Mouse (Mus musculus) liver, embryonic 13.5 days (tissue): Measurements from ENCODE around the gene Xpo1. TPM values are rescaled to one million over a fixed set of nuclear protein-coding genes. Genes with fewer than 3 reads are reported as not detected.
"Not testable (repeated sequence)": the region's sequence is repeated elsewhere in the genome, so short reads cannot be mapped to it uniquely, and the experiment has no call there.

Experiments used
- ATAC-seq: fragments of 200-750 bp; cut with Nextera tagmentation; 2 replicates; pipeline ENCODE4 v1.8.0; 2017; ENCODE audit warnings: low read depth, mild to moderate bottlenecking, moderate number of reproducible peaks, moderate library complexity
- DNase-seq: peaks from one replicate; pipeline ENCODE4 v3.0.0; 2022
- H3K27ac ChIP-seq: fragments of 300-500 bp; sonication (generic); 2 replicates; pipeline ENCODE4 v1.5.1; 2015; ENCODE audit warnings: moderate library complexity, mild to moderate bottlenecking, inconsistent platforms
- H3K27me3 ChIP-seq: fragments of 300-500 bp; sonication (generic); 2 replicates; pipeline ENCODE4 v1.6.1; 2015; ENCODE audit warnings: mild to moderate bottlenecking, inconsistent platforms
- H3K36me3 ChIP-seq: fragments of 300-500 bp; sonication (generic); 2 replicates; pipeline ENCODE4 v1.6.1; 2015; ENCODE audit warnings: mild to moderate bottlenecking, inconsistent platforms
- H3K4me1 ChIP-seq: fragments of 300-500 bp; sonication (generic); replicated peaks from 2 replicates; pipeline ENCODE4 v1.6.1; 2015; ENCODE audit warnings: inconsistent platforms
- H3K4me2 ChIP-seq: fragments of 300-500 bp; sonication (generic); 2 replicates; pipeline ENCODE4 v1.6.1; 2015; ENCODE audit warnings: inconsistent platforms, mild to moderate bottlenecking, moderate library complexity
- H3K4me3 ChIP-seq: fragments of 300-500 bp; sonication (generic); replicated peaks from 2 replicates; pipeline ENCODE4 v1.5.1; 2015; ENCODE audit warnings: mild to moderate bottlenecking, inconsistent platforms
- H3K9ac ChIP-seq: fragments of 300-500 bp; sonication (generic); 2 replicates; pipeline ENCODE4 v1.6.1; 2015; ENCODE audit warnings: mild to moderate bottlenecking, inconsistent platforms
- H3K9me3 ChIP-seq: fragments of 300-500 bp; sonication (generic); replicated peaks from 2 replicates; pipeline ENCODE4 v1.6.1; 2016; ENCODE audit warnings: inconsistent platforms
- WGBS: fragments of 180-500 bp; shearing (Covaris S2); methylation state at CpG from one replicate; pipeline ENCODE4 v1.1.7; 2015; ENCODE audit not compliant: insufficient replicate concordance; 5-methylcytosine and 5-hydroxymethylcytosine counted together
- polyA plus RNA-seq: library from polyadenylated mRNA; unstranded; fragments of >200 nt; fragmentation: Nextera tagmentation; extraction: Ambion mirVana; gene quantifications from 2 replicates; pipeline ENCODE4 v1.2.1, GENCODE M21; 2015

Xpo1 gene
- polyA plus RNA-seq, 1 experiment from 2014 or later = 51.4 TPM

DNA sequence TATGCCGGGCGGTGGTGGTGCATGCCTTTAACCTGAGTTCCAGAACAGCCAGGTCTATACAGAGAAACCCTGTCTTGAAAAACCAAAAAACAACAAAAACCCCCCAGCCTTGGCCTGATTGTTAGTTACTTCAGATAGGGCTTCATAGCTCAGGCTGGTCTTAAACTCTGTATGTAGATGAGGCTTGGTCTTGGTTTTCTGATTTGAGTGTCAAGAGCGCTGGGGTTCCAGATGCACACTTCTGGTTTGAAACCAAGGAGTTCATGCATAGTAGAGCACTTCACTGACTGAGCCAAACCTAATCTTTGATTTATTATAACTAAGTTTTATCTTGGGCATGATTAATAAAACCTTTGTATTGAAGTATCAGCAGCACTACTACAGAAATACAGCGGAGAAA lies 3.2 kb downstream of the Xpo1 start:
- Histone ChIP-seq H3K4me2 (peak overlapping the region; percentile 94), H3K9me3 (no peaks in the 10 kb centered on the region), H3K4me3 (peak overlapping the region; percentile 43), H3K27me3 (no peaks in the 10 kb centered on the region), H3K9ac (peak overlapping the region; percentile 49), H3K36me3 (peaks cover 38% of the 10 kb centered on the region), H3K27ac (no peak overlapping the region), H3K4me1 (peaks cover 55% of the 10 kb centered on the region)
- WGBS = 76% methylated on average over 4 of the region's 4 CpGs
- DNase-seq (no peak), ATAC-seq (no peak)

DNA sequence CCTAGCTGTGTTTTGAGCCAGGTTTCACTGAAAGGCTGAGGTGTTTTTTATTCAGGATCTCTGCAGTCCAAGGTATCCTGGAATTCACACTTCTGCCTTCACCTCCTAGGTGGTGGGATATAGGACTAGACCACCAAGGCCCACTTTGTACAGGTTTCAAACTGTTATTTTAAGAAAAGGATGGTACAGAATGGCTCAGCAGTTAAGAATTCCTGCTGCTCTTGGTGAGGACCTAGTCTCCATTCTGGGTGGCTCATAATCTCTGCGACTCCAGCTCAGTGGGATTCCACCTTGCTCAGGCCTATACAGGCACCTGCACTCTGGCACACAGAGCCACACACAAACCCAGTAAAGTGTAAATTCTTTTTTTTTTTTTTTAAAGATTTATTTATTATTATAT lies 3.6 kb downstream of the Xpo1 start:
- H3K9me3 ChIP-seq = no peaks in the 10 kb centered on the region
- H3K27ac ChIP-seq = no peak overlapping the region
- H3K27me3 ChIP-seq = no peaks in the 10 kb centered on the region
- H3K4me2 ChIP-seq = peak overlapping the region; percentile 94
- ATAC-seq (no peak), DNase-seq (no peak)
- H3K4me3 ChIP-seq = peak overlapping the region; percentile 43
- WGBS = 70% methylated on average over 1 of the region's 1 CpGs
- peaks cover 51% of the 10 kb centered on the region for H3K4me1 ChIP-seq
- peak overlapping the region; percentile 44; the same call in 1 of the 2 replicates for H3K9ac ChIP-seq
- peaks cover 41% of the 10 kb centered on the region for H3K36me3 ChIP-seq

DNA sequence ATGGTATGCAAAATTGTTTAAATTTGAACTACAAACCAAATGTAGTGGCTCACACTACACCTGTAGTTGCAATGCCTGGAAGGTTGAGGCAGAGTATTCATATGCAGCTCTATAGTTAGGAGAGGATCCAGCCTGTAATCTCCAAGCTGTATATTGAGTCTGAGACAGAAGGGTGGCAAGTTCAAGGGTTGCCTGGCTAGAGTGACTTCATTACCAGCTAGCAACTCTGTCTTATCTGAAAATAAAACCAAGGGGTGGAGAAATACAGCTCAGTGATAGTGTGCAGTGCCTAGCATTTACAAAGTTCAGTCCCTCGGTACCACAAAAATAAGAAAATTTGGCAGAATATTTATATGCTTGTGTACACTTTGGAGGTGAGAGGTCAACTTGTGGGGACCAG lies 4.3 kb downstream of the Xpo1 start:
- H3K4me1 ChIP-seq = peaks cover 46% of the 10 kb centered on the region
- H3K9ac ChIP-seq = peak overlapping the region; percentile 42; the same call in 1 of the 2 replicates
- peak overlapping the region; percentile 53; the same call in 1 of the 2 replicates for H3K27ac ChIP-seq
- 25% methylated on average over 1 of the region's 1 CpGs for WGBS
- H3K36me3 ChIP-seq = peaks cover 48% of the 10 kb centered on the region
- DNase-seq = no peak
- peak overlapping the region; percentile 19 for H3K4me3 ChIP-seq
- H3K4me2 ChIP-seq = peak overlapping the region; percentile 94
- H3K9me3 ChIP-seq = no peaks in the 10 kb centered on the region
- no peak for ATAC-seq
- H3K27me3 ChIP-seq = no peaks in the 10 kb centered on the region

DNA sequence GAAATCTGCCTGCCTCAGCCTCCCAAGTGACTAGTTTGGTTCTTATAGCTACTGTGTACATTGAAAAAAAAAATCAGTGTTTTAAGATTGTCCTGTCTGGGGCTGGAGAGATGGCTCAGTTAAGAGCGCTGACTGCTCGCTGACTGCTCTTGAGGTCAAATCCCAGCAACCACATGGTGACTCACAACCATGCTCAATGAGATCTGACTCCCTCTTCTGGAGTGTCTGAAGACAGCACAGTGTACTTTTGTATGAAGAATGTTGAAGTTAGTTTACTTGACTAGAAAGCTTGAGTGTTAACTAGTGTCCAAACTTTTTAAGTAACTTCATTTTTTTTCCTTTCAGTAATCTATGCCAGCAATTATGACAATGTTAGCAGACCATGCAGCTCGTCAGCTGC lies 5.6 kb downstream of the Xpo1 start:
- H3K27ac ChIP-seq = no peak overlapping the region
- peaks cover 61% of the 10 kb centered on the region for H3K36me3 ChIP-seq
- DNase-seq (no peak), ATAC-seq (no peak)
- H3K4me2 ChIP-seq = no peak overlapping the region
- H3K4me1 ChIP-seq = peaks cover 46% of the 10 kb centered on the region
- H3K9me3 ChIP-seq = no peaks in the 10 kb centered on the region
- no peak overlapping the region for H3K4me3 ChIP-seq
- WGBS = 64% methylated on average over 3 of the region's 3 CpGs
- no peak overlapping the region for H3K9ac ChIP-seq
- no peaks in the 10 kb centered on the region for H3K27me3 ChIP-seq

DNA sequence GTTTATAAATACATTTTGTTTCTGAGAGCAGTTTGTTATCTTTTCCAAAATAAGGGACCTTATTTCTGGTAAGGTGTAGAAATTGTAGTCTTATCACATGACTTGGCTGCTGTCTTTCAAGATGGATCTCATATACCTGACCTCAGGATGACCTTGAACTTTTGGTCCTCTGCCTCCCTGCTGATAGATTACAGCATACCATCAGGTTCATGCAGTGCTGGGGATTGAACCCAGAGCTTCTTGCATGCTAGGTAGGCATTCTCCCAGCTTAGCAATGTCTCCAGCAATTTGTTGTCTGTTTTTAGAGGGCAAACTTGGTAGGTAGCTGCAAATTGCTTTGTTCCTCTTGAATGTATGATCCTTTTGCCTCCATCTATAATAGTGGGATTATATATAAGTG lies 9.1 kb downstream of the Xpo1 start:
- Histone ChIP-seq H3K27ac (no peak overlapping the region), H3K4me2 (no peak overlapping the region), H3K36me3 (peaks cover 79% of the 10 kb centered on the region), H3K27me3 (no peaks in the 10 kb centered on the region), H3K4me3 (no peak overlapping the region), H3K9ac (no peak overlapping the region), H3K4me1 (peaks cover 23% of the 10 kb centered on the region), H3K9me3 (no peaks in the 10 kb centered on the region)
- no peak for DNase-seq
- no peak for ATAC-seq

DNA sequence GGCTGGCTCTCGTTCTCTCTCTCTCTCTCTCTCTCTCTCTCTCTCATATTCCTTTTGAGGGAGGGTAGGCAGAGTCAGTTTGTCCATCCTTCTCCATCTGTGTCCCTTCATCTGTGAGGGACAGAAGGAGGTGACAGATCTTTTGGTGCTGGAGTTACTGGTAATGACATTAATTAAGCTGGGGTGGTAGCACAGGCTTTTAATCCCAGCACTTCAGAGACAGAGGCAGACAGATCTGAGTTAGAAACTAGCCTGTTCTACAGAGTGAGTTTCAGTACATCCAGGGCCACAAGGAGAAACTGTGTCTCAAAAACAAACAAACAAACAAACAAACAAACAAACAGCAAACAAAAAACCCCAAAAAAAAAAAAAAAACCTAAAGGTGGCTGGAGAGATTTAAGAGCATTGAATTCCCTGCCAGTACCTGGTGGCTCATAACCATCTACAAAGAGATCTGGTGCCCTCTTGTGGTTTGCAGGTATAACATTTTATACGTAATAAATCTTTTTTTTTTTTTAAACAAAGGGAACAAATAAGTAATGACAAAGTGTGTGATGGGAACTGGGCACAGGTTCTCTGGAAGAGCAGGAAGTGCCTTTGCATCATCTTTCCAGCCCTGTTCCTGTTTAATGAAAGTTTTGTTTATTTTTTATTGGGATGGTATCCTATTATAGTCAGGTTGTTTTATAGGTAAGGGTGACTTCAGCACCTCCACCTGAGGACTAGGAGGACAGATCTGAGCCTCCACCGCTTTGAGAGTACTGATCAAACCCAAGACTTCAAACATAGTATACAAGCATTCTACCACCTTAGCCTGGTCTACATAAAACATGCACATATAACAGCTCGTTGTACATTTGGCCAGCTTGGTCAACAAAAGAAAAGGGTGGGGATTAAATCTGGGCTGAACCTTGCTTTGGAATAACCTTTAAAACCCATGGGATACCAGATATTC lies 16.2 kb downstream of the Xpo1 start:
- peaks cover 86% of the 10 kb centered on the region for H3K36me3 ChIP-seq
- H3K27ac ChIP-seq = no peak overlapping the region
- no peaks in the 10 kb centered on the region for H3K27me3 ChIP-seq
- no peaks in the 10 kb centered on the region for H3K4me1 ChIP-seq
- no peak for DNase-seq
- H3K9ac ChIP-seq = no peak overlapping the region
- 0 out of 2 replicates have a peak, but pooled peaks have one; percentile 10 for ATAC-seq
- no peaks in the 10 kb centered on the region for H3K9me3 ChIP-seq
- no peak overlapping the region for H3K4me3 ChIP-seq
- 77% methylated on average over 4 of the region's 4 CpGs for WGBS
- no peak overlapping the region for H3K4me2 ChIP-seq

DNA sequence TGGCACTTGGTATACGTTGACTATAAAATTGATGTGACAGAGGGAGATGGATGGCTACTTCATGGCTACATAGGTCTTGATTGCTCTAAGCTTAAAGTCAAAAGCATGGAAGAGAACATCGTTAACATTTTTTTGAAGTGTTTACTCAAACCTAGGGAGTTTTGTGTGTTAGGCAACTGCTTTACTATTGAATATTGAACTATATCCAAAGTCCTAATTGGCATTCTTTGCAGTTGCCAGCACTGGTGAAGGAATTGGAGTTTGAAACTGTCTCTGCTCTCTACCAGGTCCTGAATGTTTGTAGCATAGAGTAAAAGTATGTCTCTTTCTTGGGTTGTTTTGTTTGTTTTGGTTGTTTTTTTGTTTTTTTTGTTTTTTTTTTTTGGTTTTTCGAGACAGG lies 19.9 kb downstream of the Xpo1 start:
- Histone ChIP-seq H3K27me3 (no peaks in the 10 kb centered on the region), H3K4me1 (no peaks in the 10 kb centered on the region), H3K9me3 (no peaks in the 10 kb centered on the region), H3K27ac (no peak overlapping the region), H3K4me2 (no peak overlapping the region), H3K36me3 (peaks cover 95% of the 10 kb centered on the region), H3K4me3 (no peak overlapping the region), H3K9ac (no peak overlapping the region)
- WGBS = 75% methylated on average over 3 of the region's 3 CpGs
- ATAC-seq = no peak
- DNase-seq = no peak

GRCm38 (mm10) chr11:23284469-23284868 lies 28.6 kb downstream of the Xpo1 start:
- Histone ChIP-seq H3K27me3 (no peaks in the 10 kb centered on the region), H3K9ac (no peak overlapping the region), H3K27ac (no peak overlapping the region), H3K4me2 (no peak overlapping the region), H3K9me3 (no peaks in the 10 kb centered on the region), H3K36me3 (peaks cover 92% of the 10 kb centered on the region), H3K4me3 (no peak overlapping the region), H3K4me1 (no peaks in the 10 kb centered on the region)
- 88% methylated on average over 4 of the region's 4 CpGs for WGBS
- ATAC-seq (no peak), DNase-seq (no peak)

GRCm38 (mm10) chr11:23288866-23289265 lies 33.0 kb downstream of the Xpo1 start:
- not testable (repeated sequence) for ATAC-seq, H3K27me3 ChIP-seq, H3K4me1 ChIP-seq, H3K9me3 ChIP-seq, H3K9ac ChIP-seq, H3K4me2 ChIP-seq, H3K4me3 ChIP-seq, H3K27ac ChIP-seq, DNase-seq
- H3K36me3 ChIP-seq = peaks cover 92% of the 10 kb centered on the region
- WGBS = 68% methylated on average over 4 of the region's 4 CpGs

GRCm38 (mm10) chr11:23297379-23297778 lies 41.5 kb downstream of the Xpo1 start:
- Histone ChIP-seq H3K9ac (no peak overlapping the region), H3K36me3 (peaks cover 64% of the 10 kb centered on the region)

DNA sequence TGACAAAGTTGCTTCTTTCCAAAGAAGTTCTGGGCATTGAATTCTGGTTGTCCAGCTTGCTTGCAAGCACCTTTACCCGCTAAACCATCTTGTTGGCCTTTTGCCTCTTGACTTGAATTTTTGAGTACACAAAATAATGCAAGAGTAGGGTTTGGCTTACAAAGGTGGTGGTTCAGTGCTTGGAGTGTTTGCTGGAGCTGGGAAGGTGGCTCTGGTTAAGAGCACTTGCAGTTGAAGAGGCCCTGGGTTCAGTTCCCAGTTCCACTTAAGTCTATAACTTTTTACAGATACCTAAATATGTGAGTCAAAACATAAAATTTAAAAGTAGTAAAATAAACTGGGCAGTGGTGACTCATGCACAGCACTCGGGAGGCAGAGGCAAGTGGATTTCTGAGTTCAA lies 42.5 kb downstream of the Xpo1 start:
- DNase-seq (no peak), ATAC-seq (no peak)
- Histone ChIP-seq H3K9ac (no peak overlapping the region), H3K9me3 (no peaks in the 10 kb centered on the region), H3K36me3 (peaks cover 54% of the 10 kb centered on the region), H3K4me3 (no peak overlapping the region), H3K27me3 (no peaks in the 10 kb centered on the region), H3K4me2 (no peak overlapping the region), H3K4me1 (peaks cover 3% of the 10 kb centered on the region; the same call in 1 of the 2 replicates), H3K27ac (no peak overlapping the region)
- 87% methylated on average over 2 of the region's 2 CpGs for whole genome bisulfite sequencing

More at GRCm38 (mm10) chr11:23297379-23297778, 41.5 kb downstream of the Xpo1 start:
- H3K27me3 ChIP-seq = no peaks in the 10 kb centered on the region
- 0 out of 2 replicates have a peak, but pooled peaks have one; percentile 21 for ATAC-seq
- no peak overlapping the region for H3K4me3 ChIP-seq
- H3K4me1 ChIP-seq = peaks cover 3% of the 10 kb centered on the region; the same call in 1 of the 2 replicates
- no peak overlapping the region for H3K27ac ChIP-seq
- WGBS = 81% methylated on average over 2 of the region's 2 CpGs
- no peak for DNase-seq
- no peak overlapping the region for H3K4me2 ChIP-seq
- H3K9me3 ChIP-seq = no peaks in the 10 kb centered on the region
